Mouse (Mus musculus) cerebellum, adult 9-10 months (tissue): ENCODE measurements around the gene Tspan3.

Experiments used
- DNase-seq: peaks from one replicate; pipeline ENCODE4 v3.0.0; 2022

Gene Tspan3

GRCm38 (mm10) chr9:56154572-56154971 is 10.7 kb downstream of the Tspan3 start:
- DNase-seq = no peak

GRCm38 (mm10) chr9:56152482-56153007 is 12.7 kb downstream of the Tspan3 start:
- DNase-seq = no peak

GRCm38 (mm10) chr9:56151745-56152481 is 13.4 kb downstream of the Tspan3 start:
- DNase-seq = peak; percentile 50

GRCm38 (mm10) chr9:56146326-56146923 is 18.9 kb downstream of the Tspan3 start:
- DNase-seq = no peak

- DNase-seq = no peak
These were observed 20.8 kb downstream of the Tspan3 start for GRCm38 (mm10) chr9:56144366-56145003.

GRCm38 (mm10) chr9:56141776-56142175 is 23.5 kb downstream of the Tspan3 start:
- DNase-seq = no peak

GRCm38 (mm10) chr9:56135590-56136197 is 29.6 kb downstream of the Tspan3 start:
- no peak for DNase-seq

- no peak for DNase-seq
These were observed 30.7 kb downstream of the Tspan3 start for GRCm38 (mm10) chr9:56134614-56135013.

GRCm38 (mm10) chr9:56133970-56134369 is 31.3 kb downstream of the Tspan3 start:
- no peak for DNase-seq

- no peak for DNase-seq
These were observed 33.3 kb downstream of the Tspan3 start for GRCm38 (mm10) chr9:56131813-56132525.

GRCm38 (mm10) chr9:56130536-56130935 is 34.7 kb downstream of the Tspan3 start:
- DNase-seq = no peak

GRCm38 (mm10) chr9:56129951-56130350 is 35.3 kb downstream of the Tspan3 start:
- no peak for DNase-seq

- peak; percentile 43 for DNase-seq
These were observed 36.9 kb downstream of the Tspan3 start for GRCm38 (mm10) chr9:56128331-56128730.

- peak; percentile 69 for DNase-seq
These were observed 38.7 kb downstream of the Tspan3 start for GRCm38 (mm10) chr9:56126453-56127173.

GRCm38 (mm10) chr9:56124561-56124960 is 40.7 kb downstream of the Tspan3 start:
- no peak for DNase-seq

- peak; percentile 52 for DNase-seq
These were observed 41.7 kb downstream of the Tspan3 start for GRCm38 (mm10) chr9:56123613-56124012.

GRCm38 (mm10) chr9:56122973-56123372 is 42.3 kb downstream of the Tspan3 start:
- no peak for DNase-seq

GRCm38 (mm10) chr9:56121097-56121496 is 44.2 kb downstream of the Tspan3 start:
- no peak for DNase-seq

- DNase-seq = no peak
These were observed 45.6 kb downstream of the Tspan3 start for GRCm38 (mm10) chr9:56119651-56120050.

- peak; percentile 70 for DNase-seq
These were observed 46.7 kb downstream of the Tspan3 start for GRCm38 (mm10) chr9:56118582-56118981.

- no peak for DNase-seq
These were observed 47.2 kb downstream of the Tspan3 start for GRCm38 (mm10) chr9:56118091-56118490.

GRCm38 (mm10) chr9:56108174-56108573 is 57.1 kb downstream of the Tspan3 start:
- no peak for DNase-seq
